Mouse (Mus musculus) layer of hippocampus, postnatal 10 days (tissue): ENCODE results near the gene Ndufs1. TPM values are rescaled to one million over a fixed set of nuclear protein-coding genes. Genes with fewer than 3 reads are reported as not detected.

ENCODE experiments used
- DNase-seq, 2 experiments: peaks; one replicate each; pipeline ENCODE4 v3.0.0; 2021; ENCODE audit warnings: low spot score in 2 of 2
- microRNA-seq, 2 experiments: library from miRNA; unstranded; fragments of <30 nt; microRNA quantifications; one replicate each; pipeline ENCODE4 v1.2.0; 2021
- total RNA-seq, 2 experiments: library from RNA; stranded (reverse); gene quantifications; 2 replicates each; pipeline ENCODE4 v1.2.3; 2021

Gene Ndufs1
- total RNA-seq, 2 experiments from 2014 or later, result 145 to 148 TPM

DNA sequence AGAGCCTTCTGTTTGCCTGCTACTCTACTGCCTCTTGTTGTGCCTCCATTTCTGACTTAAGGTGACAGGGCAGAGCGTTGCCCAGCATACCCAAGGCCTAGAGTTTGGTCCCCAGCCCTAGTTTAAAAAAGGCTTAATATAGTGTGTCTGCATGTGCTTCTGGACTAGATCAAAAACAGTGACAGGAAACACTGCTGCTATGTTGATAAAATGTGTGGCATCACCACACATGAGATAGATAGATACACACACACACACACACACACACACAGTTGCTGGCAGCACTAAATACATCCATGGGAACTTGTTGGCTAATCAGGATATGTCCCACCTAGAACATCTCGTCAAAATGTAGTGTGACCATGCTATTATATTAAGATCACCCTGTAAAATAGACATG lies 56.3 kb downstream of the Ndufs1 start:
- no peak for DNase-seq

GRCm38 (mm10) chr1:63119675-63120074 lies 57.0 kb downstream of the Ndufs1 start:
- no peak for DNase-seq

- no peak for DNase-seq
These were observed 61.1 kb downstream of the Ndufs1 start for GRCm38 (mm10) chr1:63115540-63115939.

GRCm38 (mm10) chr1:63115096-63115495 lies 61.5 kb downstream of the Ndufs1 start:
- DNase-seq, result no peak

- DNase-seq, result peak; percentile 78 to 82
These were observed 62.4 kb downstream of the Ndufs1 start, which contains the start of gene Ino80d for GRCm38 (mm10) chr1:63114136-63114781. TSS of gene Ino80d (minus strand) at chr1:63114667.

GRCm38 (mm10) chr1:63113274-63114135 lies 63.1 kb downstream of the Ndufs1 start:
- peak; percentile 59 to 71 for DNase-seq

GRCm38 (mm10) chr1:63112865-63113261 lies 63.8 kb downstream of the Ndufs1 start:
- DNase-seq, result peak; percentile 17 to 34

GRCm38 (mm10) chr1:63112151-63112864 lies 64.3 kb downstream of the Ndufs1 start:
- no peak for DNase-seq

DNA sequence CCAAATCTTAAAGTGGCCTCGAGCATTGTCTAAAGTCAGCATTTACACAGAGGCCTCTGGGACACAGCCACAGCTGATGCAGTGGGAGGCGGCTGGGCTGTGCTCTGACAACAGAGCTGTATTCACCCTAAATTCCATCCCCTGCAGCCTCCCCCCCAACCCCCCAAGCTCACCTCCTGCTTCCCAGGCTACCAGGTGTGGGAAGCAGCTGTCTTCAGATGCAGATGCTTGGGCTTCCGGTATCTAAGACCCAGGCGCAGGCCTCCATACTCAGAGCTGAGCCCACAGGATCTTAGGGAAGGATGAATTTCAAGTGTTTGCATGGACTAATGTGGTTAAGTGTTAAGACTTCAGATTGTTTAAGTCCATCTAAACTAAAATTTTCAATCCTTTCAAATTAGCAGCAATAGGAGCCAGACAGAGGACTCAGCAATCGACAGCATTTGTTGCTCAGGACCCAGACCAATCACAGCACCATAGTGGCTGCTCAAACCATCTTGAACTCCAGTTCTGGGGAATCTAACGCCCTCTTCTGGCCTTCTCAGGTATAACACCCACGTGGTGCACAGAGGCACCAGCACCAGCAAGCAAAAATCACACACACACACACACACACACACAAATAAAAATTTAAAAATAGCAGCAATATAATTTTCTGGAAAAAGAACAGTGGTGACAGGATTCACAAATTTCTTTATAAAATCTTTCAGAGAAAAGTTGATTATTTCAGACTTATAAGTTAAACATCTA lies 65.9 kb downstream of the Ndufs1 start:
- peak; percentile 52 to 55 for DNase-seq

DNA sequence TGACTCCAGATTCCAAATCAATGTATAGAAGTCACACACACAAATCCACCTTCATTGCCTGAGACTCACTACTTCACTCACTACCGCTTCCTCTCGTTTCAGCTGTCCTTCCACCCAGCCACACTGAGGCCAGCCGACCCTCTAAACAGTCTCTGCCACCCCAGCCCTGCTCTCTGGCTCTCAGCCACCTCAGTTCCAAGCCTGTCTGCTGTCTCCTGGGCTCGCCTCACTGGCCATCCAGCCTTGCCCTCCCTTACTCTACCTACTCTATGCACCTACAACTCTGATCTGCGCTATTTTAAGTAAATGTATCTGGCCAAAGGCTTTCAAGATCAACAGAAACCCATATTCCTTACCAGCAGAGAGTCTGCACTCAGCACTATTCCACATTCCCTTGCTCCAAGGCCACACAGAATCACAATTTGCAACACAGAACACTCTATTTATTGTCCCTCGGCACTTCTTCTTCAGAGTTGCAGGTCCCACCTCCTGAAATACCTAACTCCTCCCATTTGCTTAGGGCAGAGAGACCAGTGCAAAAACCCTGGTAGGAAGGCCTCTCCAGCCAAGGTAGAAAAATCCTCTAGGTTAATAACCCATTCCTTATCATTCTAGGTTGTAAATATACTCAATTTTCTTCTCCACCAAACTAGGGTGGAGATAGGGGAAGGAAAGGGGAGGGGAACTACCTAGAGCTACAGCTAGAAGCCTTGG lies 68.9 kb downstream of the Ndufs1 start:
- no peak for DNase-seq

- DNase-seq, result no peak
These were observed 73.7 kb downstream of the Ndufs1 start for GRCm38 (mm10) chr1:63102758-63103451.

DNA sequence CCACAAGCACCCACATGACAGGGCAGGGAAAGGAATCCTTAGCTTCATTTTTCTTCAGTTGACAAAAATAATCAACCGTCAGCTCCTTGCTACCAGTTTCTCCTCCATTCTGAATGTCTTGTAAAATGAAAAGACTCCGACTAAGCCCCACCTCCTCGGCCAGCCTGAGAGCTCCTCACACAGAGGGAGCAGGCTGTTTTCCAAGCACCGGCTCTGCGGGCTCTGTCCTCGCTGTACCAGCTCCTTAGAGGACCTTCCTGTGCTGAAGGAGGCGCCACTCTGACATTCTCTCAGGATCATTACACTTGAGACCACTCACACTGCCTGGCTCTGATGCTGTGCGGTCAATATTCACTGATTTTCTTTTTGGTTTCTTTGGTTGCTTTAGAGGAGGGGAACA lies 76.4 kb downstream of the Ndufs1 start:
- DNase-seq, result no peak

GRCm38 (mm10) chr1:63098831-63099230 lies 77.8 kb downstream of the Ndufs1 start:
- no peak for DNase-seq

GRCm38 (mm10) chr1:63096071-63096470 lies 80.6 kb downstream of the Ndufs1 start:
- no peak for DNase-seq

Small RNA genes within 50 kb of the gene (microRNA-seq; reads per million reads assigned to microRNA genes)
- gene Gm24557, result 0 reads per million in 2 experiments
- gene Gm27512, result 0 reads per million in 2 experiments

Other genes starting within 250 kb of the Ndufs1 start
- 10 to 100 TPM; 26.8 to 27.9 TPM for gene Ino80d, start 62.2 kb downstream of the Ndufs1 start, total RNA-seq
- gene Eef1b2, start within 50 bp of the Ndufs1 start, total RNA-seq, result 100 to 1,000 TPM; 532 to 585 TPM
- under 1 TPM; 0.30 to 0.56 TPM for gene Gpr1, start 37.7 kb upstream of the Ndufs1 start, total RNA-seq
- gene Zdbf2, start 96.4 kb upstream of the Ndufs1 start, total RNA-seq, result 10 to 100 TPM; 22.1 to 25.8 TPM